Mouse (Mus musculus) neural tube, embryonic 13.5 days (tissue): Measurements from ENCODE around the gene Il19. TPM values are rescaled to one million over a fixed set of nuclear protein-coding genes. Genes with fewer than 3 reads are reported as not detected.
A peak's percentile ranks its signal among the peaks of the same experiment; 100 is the strongest.

Experiments used
- ATAC-seq: fragments of 200-750 bp; cut with Nextera tagmentation; 2 replicates; pipeline ENCODE4 v1.8.0; 2017; ENCODE audit warnings: low read depth, mild to moderate bottlenecking, moderate TSS enrichment, moderate library complexity
- H3K27ac ChIP-seq: fragments of 300-500 bp; sonication (generic); replicated peaks from 2 replicates; pipeline ENCODE4 v1.5.1; 2015; ENCODE audit warnings: moderate library complexity, mild to moderate bottlenecking, inconsistent platforms
- H3K27me3 ChIP-seq: fragments of 300-500 bp; sonication (generic); 2 replicates; pipeline ENCODE4 v1.6.1; 2015; ENCODE audit warnings: mild to moderate bottlenecking, inconsistent platforms
- H3K36me3 ChIP-seq: fragments of 300-500 bp; sonication (generic); 2 replicates; pipeline ENCODE4 v1.6.1; 2015; ENCODE audit warnings: mild to moderate bottlenecking, inconsistent platforms
- H3K4me1 ChIP-seq: fragments of 300-500 bp; sonication (generic); replicated peaks from 2 replicates; pipeline ENCODE4 v1.6.1; 2015; ENCODE audit warnings: inconsistent platforms
- H3K4me2 ChIP-seq: fragments of 300-500 bp; sonication (generic); 2 replicates; pipeline ENCODE4 v1.6.1; 2015; ENCODE audit warnings: inconsistent platforms, mild to moderate bottlenecking, moderate library complexity
- H3K4me3 ChIP-seq: fragments of 300-500 bp; sonication (generic); 2 replicates; pipeline ENCODE4 v1.5.1; 2015; ENCODE audit warnings: mild to moderate bottlenecking, inconsistent platforms
- H3K9ac ChIP-seq: fragments of 300-500 bp; sonication (generic); 2 replicates; pipeline ENCODE4 v1.6.1; 2015; ENCODE audit warnings: moderate library complexity, mild to moderate bottlenecking, inconsistent platforms
- H3K9me3 ChIP-seq: fragments of 300-500 bp; sonication (generic); 2 replicates; pipeline ENCODE4 v1.6.1; 2016; ENCODE audit warnings: inconsistent platforms
- WGBS: fragments of 180-500 bp; shearing (Covaris S2); methylation state at CpG from one replicate; pipeline ENCODE4 v1.1.7; 2015; 5-methylcytosine and 5-hydroxymethylcytosine counted together
- polyA plus RNA-seq: library from polyadenylated mRNA; unstranded; fragments of >200 nt; fragmentation: Nextera tagmentation; extraction: Ambion mirVana; gene quantifications from 2 replicates; pipeline ENCODE4 v1.2.1, GENCODE M21; 2015

Gene Il19
- not detected in 2 replicates for polyA plus RNA-seq

GRCm38 (mm10) chr1:130940065-130940687 lies at the start of gene Il19:
Gene Il19 (minus strand): TSS chr1:130940115.
- H3K27ac ChIP-seq = no peak within 1 kb of the TSS
- H3K9ac ChIP-seq = no peak within 1 kb of the TSS
- no peak within 1 kb of the TSS for H3K4me2 ChIP-seq
- H3K4me3 ChIP-seq = no peak within 1 kb of the TSS
- no peaks in the 10 kb centered on the region for H3K27me3 ChIP-seq
- no peaks in the 10 kb centered on the region for H3K36me3 ChIP-seq
- ATAC-seq = no peak
- no peaks in the 10 kb centered on the region for H3K4me1 ChIP-seq
- WGBS = 77% methylated on average over 4 of the region's 4 CpGs
- H3K9me3 ChIP-seq = no peaks in the 10 kb centered on the region

GRCm38 (mm10) chr1:130989331-130989730 lies 49.4 kb upstream of the Il19 start:
- Histone ChIP-seq H3K9me3 (no peaks in the 10 kb centered on the region), H3K4me1 (no peaks in the 10 kb centered on the region), H3K4me3 (no peak overlapping the region), H3K36me3 (no peaks in the 10 kb centered on the region), H3K27me3 (no peaks in the 10 kb centered on the region), H3K4me2 (no peak overlapping the region), H3K27ac (no peak overlapping the region), H3K9ac (no peak overlapping the region)
- 92% methylated on average over 3 of the region's 3 CpGs for WGBS
- no peak for ATAC-seq

- H3K4me2 ChIP-seq = no peak overlapping the region
- no peaks in the 10 kb centered on the region for H3K27me3 ChIP-seq
- no peaks in the 10 kb centered on the region for H3K4me1 ChIP-seq
- H3K27ac ChIP-seq = no peak overlapping the region
- no peak for ATAC-seq
- H3K36me3 ChIP-seq = no peaks in the 10 kb centered on the region
- no peak overlapping the region for H3K9ac ChIP-seq
- no peak overlapping the region for H3K4me3 ChIP-seq
- no peaks in the 10 kb centered on the region for H3K9me3 ChIP-seq
Measured at GRCm38 (mm10) chr1:130987418-130987817, 47.5 kb upstream of the Il19 start.

DNA sequence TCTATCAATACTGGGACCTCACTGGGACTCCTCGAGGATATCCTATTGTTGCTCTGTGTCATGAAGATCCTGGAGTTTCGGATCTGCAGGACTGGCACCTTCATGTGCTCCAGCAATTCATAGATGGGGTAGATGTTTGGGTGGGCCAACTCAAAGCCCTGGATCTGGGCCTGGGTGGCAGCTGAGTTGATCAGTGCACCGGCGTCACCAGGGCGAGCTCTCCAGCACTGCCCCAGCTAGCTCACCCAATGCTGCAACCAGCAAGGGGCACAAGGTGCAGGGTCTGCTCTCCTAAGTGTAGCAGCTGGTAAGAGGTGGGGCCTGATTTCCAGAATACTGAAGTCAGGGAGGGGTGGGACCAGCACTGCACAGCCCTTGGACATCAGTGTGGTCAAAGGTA lies 47.1 kb upstream of the Il19 start:
- H3K4me3 ChIP-seq = no peak overlapping the region
- 89% methylated on average over 5 of the region's 5 CpGs for WGBS
- ATAC-seq = no peak
- no peaks in the 10 kb centered on the region for H3K27me3 ChIP-seq
- H3K9me3 ChIP-seq = no peaks in the 10 kb centered on the region
- no peaks in the 10 kb centered on the region for H3K4me1 ChIP-seq
- H3K36me3 ChIP-seq = no peaks in the 10 kb centered on the region
- H3K9ac ChIP-seq = no peak overlapping the region
- no peak overlapping the region for H3K27ac ChIP-seq
- H3K4me2 ChIP-seq = no peak overlapping the region

GRCm38 (mm10) chr1:130984441-130984840 lies 44.5 kb upstream of the Il19 start:
- no peaks in the 10 kb centered on the region for H3K27me3 ChIP-seq
- H3K9ac ChIP-seq = no peak overlapping the region
- ATAC-seq = no peak
- H3K4me1 ChIP-seq = no peaks in the 10 kb centered on the region
- H3K9me3 ChIP-seq = no peaks in the 10 kb centered on the region
- no peak overlapping the region for H3K4me2 ChIP-seq
- no peak overlapping the region for H3K4me3 ChIP-seq
- H3K36me3 ChIP-seq = no peaks in the 10 kb centered on the region
- no peak overlapping the region for H3K27ac ChIP-seq
- 68% methylated on average over 7 of the region's 7 CpGs for WGBS

- H3K27me3 ChIP-seq = no peaks in the 10 kb centered on the region
- ATAC-seq = no peak
- WGBS = 50% methylated on average over 1 of the region's 1 CpGs
- H3K9me3 ChIP-seq = no peaks in the 10 kb centered on the region
- no peak overlapping the region for H3K4me2 ChIP-seq
- H3K9ac ChIP-seq = no peak overlapping the region
- H3K4me1 ChIP-seq = no peaks in the 10 kb centered on the region
- no peak overlapping the region for H3K4me3 ChIP-seq
- H3K36me3 ChIP-seq = no peaks in the 10 kb centered on the region
- no peak overlapping the region for H3K27ac ChIP-seq
Measured at GRCm38 (mm10) chr1:130979455-130979854, 39.5 kb upstream of the Il19 start.

DNA sequence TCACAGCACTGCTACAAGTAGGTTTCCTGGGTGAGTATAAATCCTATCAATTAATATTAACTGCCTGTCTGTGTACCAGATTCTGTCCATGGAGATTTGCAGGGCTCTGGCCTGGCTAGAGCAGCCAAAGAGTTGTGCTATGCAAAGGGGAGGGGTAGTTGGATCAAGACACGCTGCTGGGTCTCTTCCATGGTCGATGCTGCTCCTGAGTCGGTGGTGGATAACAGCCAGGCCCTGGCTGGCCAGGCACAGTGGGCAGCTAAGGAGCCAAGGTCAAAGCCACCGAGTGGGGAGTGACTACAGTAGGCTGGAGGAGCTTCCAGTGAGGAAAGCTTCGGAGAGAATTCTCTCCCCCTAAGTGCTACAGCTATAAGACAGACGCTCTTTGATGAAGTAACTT lies 24.0 kb upstream of the Il19 start:
- no peak for ATAC-seq
- Histone ChIP-seq H3K4me2 (no peak overlapping the region), H3K36me3 (no peaks in the 10 kb centered on the region), H3K9ac (no peak overlapping the region), H3K9me3 (no peaks in the 10 kb centered on the region), H3K27me3 (no peaks in the 10 kb centered on the region), H3K4me1 (no peaks in the 10 kb centered on the region), H3K27ac (no peak overlapping the region), H3K4me3 (no peak overlapping the region)
- 84% methylated on average over 6 of the region's 6 CpGs for whole genome bisulfite sequencing

GRCm38 (mm10) chr1:130946920-130947319 lies 7.0 kb upstream of the Il19 start:
- Histone ChIP-seq H3K9ac (no peak overlapping the region), H3K27ac (no peak overlapping the region), H3K4me3 (no peak overlapping the region), H3K4me2 (no peak overlapping the region), H3K4me1 (no peaks in the 10 kb centered on the region), H3K36me3 (no peaks in the 10 kb centered on the region), H3K27me3 (no peaks in the 10 kb centered on the region), H3K9me3 (no peaks in the 10 kb centered on the region)
- 80% methylated on average over 6 of the region's 6 CpGs for WGBS
- ATAC-seq = no peak

DNA sequence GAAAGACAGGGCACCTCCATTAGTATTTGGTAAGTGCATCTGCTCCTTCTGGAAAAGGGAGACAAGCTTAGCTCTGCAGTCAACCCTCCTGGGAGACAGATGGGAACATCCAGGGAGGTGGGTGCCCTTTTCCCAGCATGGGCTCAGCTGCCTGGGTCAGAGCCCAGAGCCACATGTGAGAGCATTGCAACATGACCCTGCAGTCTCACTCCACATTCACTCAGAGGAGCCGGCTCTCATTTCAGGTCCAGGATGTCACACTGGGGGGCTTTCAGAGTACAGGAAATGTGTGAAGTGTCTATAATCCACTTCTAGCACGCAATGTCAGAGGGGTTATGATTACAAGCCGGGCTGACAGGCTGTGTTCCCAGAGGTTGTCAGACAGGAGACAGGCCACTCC lies 1.9 kb upstream of the Il19 start:
- no peaks in the 10 kb centered on the region for H3K9me3 ChIP-seq
- no peaks in the 10 kb centered on the region for H3K4me1 ChIP-seq
- no peak overlapping the region for H3K9ac ChIP-seq
- no peaks in the 10 kb centered on the region for H3K36me3 ChIP-seq
- 55% methylated on average over 3 of the region's 3 CpGs for WGBS
- H3K4me2 ChIP-seq = no peak overlapping the region
- H3K4me3 ChIP-seq = no peak overlapping the region
- no peaks in the 10 kb centered on the region for H3K27me3 ChIP-seq
- no peak for ATAC-seq
- H3K27ac ChIP-seq = no peak overlapping the region

DNA sequence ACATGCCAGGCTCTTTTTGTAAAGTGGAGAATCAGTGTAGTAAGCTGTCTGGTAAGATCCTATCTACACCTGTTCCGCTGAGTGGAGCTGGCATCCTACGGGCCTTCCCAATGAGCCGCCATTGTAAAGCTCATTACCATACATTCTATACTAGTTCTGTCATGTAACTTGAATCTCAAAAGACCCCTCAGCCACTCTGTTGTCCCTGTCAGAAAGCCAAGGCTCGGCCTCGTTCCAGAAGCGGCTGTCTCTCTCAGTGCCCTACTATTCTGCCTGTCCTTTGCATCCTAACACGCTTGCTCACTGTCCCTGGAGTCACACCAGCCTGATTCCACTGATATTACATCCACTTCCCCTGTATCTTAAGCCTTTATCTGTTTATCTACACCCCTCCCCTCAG lies 1.7 kb downstream of the Il19 start:
- Histone ChIP-seq H3K9ac (no peak overlapping the region), H3K27ac (no peak overlapping the region), H3K27me3 (no peaks in the 10 kb centered on the region), H3K4me2 (no peak overlapping the region), H3K36me3 (no peaks in the 10 kb centered on the region), H3K9me3 (no peaks in the 10 kb centered on the region), H3K4me1 (no peaks in the 10 kb centered on the region), H3K4me3 (no peak overlapping the region)
- peak; percentile 40; the same call in 1 of the 2 replicates for ATAC-seq
- 62% methylated on average over 7 of the region's 7 CpGs for WGBS

GRCm38 (mm10) chr1:130937170-130937569 lies 2.7 kb downstream of the Il19 start:
- Histone ChIP-seq H3K4me3 (no peak overlapping the region), H3K4me2 (no peak overlapping the region), H3K36me3 (no peaks in the 10 kb centered on the region), H3K9me3 (no peaks in the 10 kb centered on the region), H3K4me1 (no peaks in the 10 kb centered on the region), H3K27ac (no peak overlapping the region), H3K9ac (no peak overlapping the region), H3K27me3 (no peaks in the 10 kb centered on the region)
- 91% methylated on average over 4 of the region's 4 CpGs for WGBS
- no peak for ATAC-seq

DNA sequence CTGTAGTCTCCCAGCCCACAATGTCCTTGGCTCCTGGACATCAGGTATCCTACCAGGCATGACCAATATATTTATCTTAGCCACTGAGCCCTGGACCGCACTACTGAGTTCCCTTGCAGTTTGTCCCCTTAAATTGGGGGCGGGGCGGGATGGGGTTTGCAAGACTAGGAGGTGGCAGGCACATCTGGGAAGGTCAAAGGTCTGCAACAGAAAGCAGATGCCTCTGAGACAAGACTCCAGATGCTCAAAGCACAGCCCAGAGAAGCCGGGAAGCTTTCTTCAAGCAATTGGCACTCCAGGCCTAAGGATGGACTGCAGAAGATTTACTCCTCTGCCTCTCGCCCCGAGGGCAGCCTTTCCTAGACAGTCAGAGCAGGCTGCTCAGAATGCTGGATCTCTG lies 3.6 kb downstream of the Il19 start:
- Histone ChIP-seq H3K27ac (no peak overlapping the region), H3K4me1 (no peaks in the 10 kb centered on the region), H3K36me3 (no peaks in the 10 kb centered on the region), H3K4me3 (no peak overlapping the region), H3K4me2 (no peak overlapping the region), H3K27me3 (no peaks in the 10 kb centered on the region), H3K9ac (no peak overlapping the region), H3K9me3 (no peaks in the 10 kb centered on the region)
- 57% methylated on average over 6 of the region's 6 CpGs for WGBS
- ATAC-seq = no peak

GRCm38 (mm10) chr1:130926484-130926883 lies 13.4 kb downstream of the Il19 start:
- no peaks in the 10 kb centered on the region for H3K36me3 ChIP-seq
- H3K9me3 ChIP-seq = no peaks in the 10 kb centered on the region
- no peak overlapping the region for H3K27ac ChIP-seq
- H3K9ac ChIP-seq = no peak overlapping the region
- no peak overlapping the region for H3K4me2 ChIP-seq
- no peaks in the 10 kb centered on the region for H3K4me1 ChIP-seq
- H3K4me3 ChIP-seq = no peak overlapping the region
- no peak for ATAC-seq
- H3K27me3 ChIP-seq = no peaks in the 10 kb centered on the region
